Mouse (Mus musculus) C2C12 (cell line): ENCODE data around the gene Hdac4.

Source experiments
- CEBPB ChIP-seq: IDR thresholded peaks from one replicate; pipeline ENCODE4 v1.6.1; 2011; ENCODE audit warnings: low read depth, mild to moderate bottlenecking, control low read depth, moderate library complexity
- CTCF ChIP-seq: IDR thresholded peaks from one replicate; pipeline ENCODE4 v1.5.1; 2011; ENCODE audit not compliant: control insufficient read depth, insufficient read depth, insufficient read length
- FOSL1 ChIP-seq: IDR thresholded peaks from one replicate; pipeline ENCODE4 v1.8.0; 2011; ENCODE audit warnings: mild to moderate bottlenecking, low read length; ENCODE audit not compliant: poor library complexity, insufficient read depth, severe bottlenecking
- MAX ChIP-seq: IDR thresholded peaks from one replicate; pipeline ENCODE4 v1.6.1; 2011; ENCODE audit warnings: mild to moderate bottlenecking, control low read depth
- MYOG ChIP-seq: IDR thresholded peaks from one replicate; pipeline ENCODE4 v1.6.1; 2011; ENCODE audit not compliant: control insufficient read depth, insufficient read length; ENCODE audit errors: extremely low read depth
- USF1 ChIP-seq: IDR thresholded peaks from one replicate; pipeline ENCODE4 v1.6.1; 2011; ENCODE audit warnings: low read depth, mild to moderate bottlenecking, control low read depth, moderate library complexity

DNA sequence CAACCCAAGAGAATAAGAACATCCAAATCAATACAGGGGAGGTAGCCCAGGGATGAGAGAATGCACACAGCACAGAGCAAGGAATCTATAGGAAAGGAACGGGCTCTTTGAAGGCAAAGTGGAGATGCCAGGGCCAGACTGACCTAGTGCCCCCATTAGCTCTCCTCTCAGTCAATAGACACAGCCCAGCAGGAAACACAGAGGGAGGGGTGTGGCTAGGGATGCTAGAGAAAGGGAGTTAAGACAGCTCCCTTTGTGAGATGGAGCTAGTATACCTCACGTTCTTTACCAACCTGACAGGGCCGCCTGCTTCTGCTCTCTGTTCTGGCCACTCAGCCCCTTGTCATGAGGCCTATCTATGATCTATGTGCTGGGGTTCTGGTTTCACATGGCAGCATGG lies 144.9 kb downstream of the Hdac4 start:
- TF ChIP-seq CTCF: no peak
- no peak for TF ChIP-seq MAX
- no peak for TF ChIP-seq MYOG
- TF ChIP-seq USF1: no peak
- TF ChIP-seq CEBPB: no peak
- TF ChIP-seq FOSL1: no peak
